Mouse (Mus musculus) hindbrain, embryonic 11.5 days (tissue): ENCODE measurements around the gene Pomc. TPM values are rescaled to one million over a fixed set of nuclear protein-coding genes. Genes with fewer than 3 reads are reported as not detected.
A peak's percentile ranks its signal among the peaks of the same experiment; 100 is the strongest.
"Not testable (repeated sequence)": the region's sequence is repeated elsewhere in the genome, so short reads cannot be mapped to it uniquely, and the experiment has no call there.

Experiments
- ATAC-seq: fragments of 200-750 bp; cut with Nextera tagmentation; 2 replicates; pipeline ENCODE4 v1.8.0; 2017; ENCODE audit warnings: mild to moderate bottlenecking, moderate TSS enrichment, moderate library complexity; ENCODE audit not compliant: low FRiP score
- DNase-seq: peaks from one replicate; pipeline ENCODE4 v3.0.0-alpha.2; 2015; ENCODE audit warnings: low spot score
- H3K27ac ChIP-seq: fragments of 300-500 bp; sonication (generic); 2 replicates; pipeline ENCODE4 v1.5.1; 2014; ENCODE audit warnings: mild to moderate bottlenecking, low read depth, low read length
- H3K27me3 ChIP-seq: fragments of 300-500 bp; sonication (generic); 2 replicates; pipeline ENCODE4 v1.6.1; 2014; ENCODE audit warnings: mild to moderate bottlenecking, low read length, moderate library complexity, mixed read lengths; ENCODE audit not compliant: control insufficient read depth, insufficient read depth
- H3K36me3 ChIP-seq: fragments of 300-500 bp; sonication (generic); 2 replicates; pipeline ENCODE4 v1.6.1; 2014; ENCODE audit warnings: mild to moderate bottlenecking, low read length, moderate library complexity, mixed read lengths; ENCODE audit not compliant: control insufficient read depth, insufficient read depth
- H3K4me1 ChIP-seq: fragments of 300-500 bp; sonication (generic); replicated peaks from 2 replicates; pipeline ENCODE4 v1.6.1; 2014; ENCODE audit warnings: low read length, mixed read lengths; ENCODE audit not compliant: control insufficient read depth, insufficient read depth
- H3K4me2 ChIP-seq: fragments of 300-500 bp; sonication (generic); replicated peaks from 2 replicates; pipeline ENCODE4 v1.6.1; 2014; ENCODE audit warnings: mild to moderate bottlenecking, low read depth, low read length
- H3K4me3 ChIP-seq: fragments of 300-500 bp; sonication (generic); 2 replicates; pipeline ENCODE4 v1.5.1; 2014; ENCODE audit warnings: low read depth, low read length
- H3K9ac ChIP-seq: fragments of 300-500 bp; sonication (generic); 2 replicates; pipeline ENCODE4 v1.6.1; 2014; ENCODE audit warnings: low read depth, low read length
- H3K9me3 ChIP-seq: fragments of 300-500 bp; sonication (generic); 2 replicates; pipeline ENCODE4 v1.6.1; 2016; ENCODE audit warnings: low read length; ENCODE audit not compliant: control insufficient read depth
- WGBS: fragments of 180-500 bp; shearing (Covaris S2); extraction: QIAGEN DNeasy Blood & Tissue Kit; methylation state at CpG from one replicate; pipeline ENCODE4 v1.1.7; 2014; 5-methylcytosine and 5-hydroxymethylcytosine counted together
- polyA plus RNA-seq: library from polyadenylated mRNA; unstranded; fragments of >200 nt; fragmentation: Nextera tagmentation; extraction: Ambion mirVana; gene quantifications from 2 replicates; pipeline ENCODE4 v1.2.1, GENCODE M21; 2014

Pomc gene
- polyA plus RNA-seq, 1 experiment from 2014 or later: 7.1 TPM

GRCm38 (mm10) chr12:3956351-3956750 lies 1.6 kb downstream of the Pomc start:
- H3K9ac ChIP-seq: no peak overlapping the region
- no peaks in the 10 kb centered on the region for H3K4me1 ChIP-seq
- no peaks in the 10 kb centered on the region for H3K36me3 ChIP-seq
- 12% methylated on average over 3 of the region's 3 CpGs for WGBS
- no peak overlapping the region for H3K4me2 ChIP-seq
- peaks cover 16% of the 10 kb centered on the region for H3K27me3 ChIP-seq
- H3K4me3 ChIP-seq: no peak overlapping the region
- DNase-seq (peak; percentile 55), ATAC-seq (no peak)
- H3K9me3 ChIP-seq: no peaks in the 10 kb centered on the region
- no peak overlapping the region for H3K27ac ChIP-seq

GRCm38 (mm10) chr12:3959791-3960543 lies 5.2 kb downstream of the Pomc start:
- peak overlapping the region; percentile 79 for H3K4me2 ChIP-seq
- no peaks in the 10 kb centered on the region for H3K9me3 ChIP-seq
- peak overlapping the region; percentile 57 for H3K4me3 ChIP-seq
- peak overlapping the region; percentile 89 for H3K27ac ChIP-seq
- H3K9ac ChIP-seq: peak overlapping the region; percentile 82
- DNase-seq: peak; percentile 97
- WGBS: 4% methylated on average over 53 of the region's 53 CpGs
- ATAC-seq: peak; percentile 97
- peaks cover 3% of the 10 kb centered on the region for H3K27me3 ChIP-seq
- no peaks in the 10 kb centered on the region for H3K36me3 ChIP-seq
- no peaks in the 10 kb centered on the region for H3K4me1 ChIP-seq

- Histone ChIP-seq H3K27ac (peak overlapping the region; percentile 89; the same call in 1 of the 2 replicates), H3K27me3 (no peaks in the 10 kb centered on the region), H3K9me3 (no peaks in the 10 kb centered on the region), H3K36me3 (no peaks in the 10 kb centered on the region), H3K4me3 (peak overlapping the region; percentile 57), H3K4me2 (peak overlapping the region; percentile 79), H3K4me1 (no peaks in the 10 kb centered on the region), H3K9ac (peak overlapping the region; percentile 82; the same call in 1 of the 2 replicates)
- DNase-seq (no peak), ATAC-seq (peak; percentile 4; the same call in 1 of the 2 replicates)
- 59% methylated on average over 4 of the region's 4 CpGs for WGBS
These were observed 5.8 kb downstream of the Pomc start for GRCm38 (mm10) chr12:3960553-3960952.

- Histone ChIP-seq H3K27me3 (no peaks in the 10 kb centered on the region), H3K4me3 (no peak overlapping the region), H3K9ac (no peak overlapping the region), H3K4me2 (no peak overlapping the region), H3K9me3 (no peaks in the 10 kb centered on the region), H3K36me3 (peaks cover 4% of the 10 kb centered on the region; the same call in 1 of the 2 replicates), H3K4me1 (no peaks in the 10 kb centered on the region), H3K27ac (no peak overlapping the region)
- WGBS: 84% methylated on average over 4 of the region's 4 CpGs
- DNase-seq (no peak), ATAC-seq (no peak)
These were observed 12.4 kb downstream of the Pomc start for GRCm38 (mm10) chr12:3967196-3967595.

- H3K9me3 ChIP-seq: no peaks in the 10 kb centered on the region
- 64% methylated on average over 9 of the region's 9 CpGs for WGBS
- H3K27me3 ChIP-seq: no peaks in the 10 kb centered on the region
- DNase-seq (no peak), ATAC-seq (no peak)
- no peak overlapping the region for H3K4me2 ChIP-seq
- H3K27ac ChIP-seq: no peak overlapping the region
- no peaks in the 10 kb centered on the region for H3K4me1 ChIP-seq
- peaks cover 6% of the 10 kb centered on the region; the same call in 1 of the 2 replicates for H3K36me3 ChIP-seq
- H3K4me3 ChIP-seq: no peak overlapping the region
- H3K9ac ChIP-seq: no peak overlapping the region
These were observed 13.6 kb downstream of the Pomc start for GRCm38 (mm10) chr12:3968380-3968779.

- 92% methylated on average over 6 of the region's 6 CpGs for WGBS
These were observed 18.4 kb downstream of the Pomc start for GRCm38 (mm10) chr12:3973169-3973568.

GRCm38 (mm10) chr12:3980991-3981349 lies 26.2 kb downstream of the Pomc start:
- H3K36me3 ChIP-seq: no peaks in the 10 kb centered on the region
- no peak for ATAC-seq
- H3K4me1 ChIP-seq: no peaks in the 10 kb centered on the region; the same call in 1 of the 2 replicates
- H3K27ac ChIP-seq: no peak overlapping the region
- H3K9me3 ChIP-seq: no peaks in the 10 kb centered on the region
- H3K9ac ChIP-seq: no peak overlapping the region; the same call in 1 of the 2 replicates
- no peak overlapping the region for H3K4me3 ChIP-seq
- peaks cover 2% of the 10 kb centered on the region; the same call in 1 of the 2 replicates for H3K27me3 ChIP-seq
- no peak for DNase-seq
- 68% methylated on average over 1 of the region's 1 CpGs for WGBS
- no peak overlapping the region for H3K4me2 ChIP-seq

More at GRCm38 (mm10) chr12:3973169-3973568, 18.4 kb downstream of the Pomc start:
- not testable (repeated sequence) for H3K27ac ChIP-seq, H3K27me3 ChIP-seq, H3K4me1 ChIP-seq, H3K9ac ChIP-seq, ATAC-seq, H3K9me3 ChIP-seq, DNase-seq, H3K4me2 ChIP-seq, H3K4me3 ChIP-seq
- peaks cover 10% of the 10 kb centered on the region; the same call in 1 of the 2 replicates for H3K36me3 ChIP-seq

GRCm38 (mm10) chr12:3981350-3982131 lies 26.8 kb downstream of the Pomc start:
- 0% methylated on average over 40 of the region's 41 CpGs for WGBS
- H3K27ac ChIP-seq: no peak overlapping the region

More at GRCm38 (mm10) chr12:3981350-3982131, 26.8 kb downstream of the Pomc start:
- DNase-seq (peak; percentile 84), ATAC-seq (peak; percentile 91)
- Histone ChIP-seq H3K36me3 (no peaks in the 10 kb centered on the region), H3K27me3 (peaks cover 2% of the 10 kb centered on the region; the same call in 1 of the 2 replicates), H3K4me1 (no peaks in the 10 kb centered on the region; the same call in 1 of the 2 replicates), H3K9me3 (no peaks in the 10 kb centered on the region), H3K4me3 (peak overlapping the region; percentile 34), H3K4me2 (peak overlapping the region; percentile 75), H3K9ac (peak overlapping the region; percentile 28; the same call in 1 of the 2 replicates)
